Mouse (Mus musculus) adrenal gland, adult 8-10 months (tissue): ENCODE data around the gene Bivm. TPM values are rescaled to one million over a fixed set of nuclear protein-coding genes. Genes with fewer than 3 reads are reported as not detected.

Experiments
- DNase-seq: peaks from one replicate; pipeline ENCODE4 v3.0.0; 2022
- total RNA-seq, 4 experiments: library from RNA; stranded (reverse); gene quantifications; 2 replicates each; pipeline ENCODE4 v1.2.4; 2022

Gene Bivm
- total RNA-seq, result 10 to 100 TPM; 15.5 to 26.8 (median 20.7) TPM

DNA sequence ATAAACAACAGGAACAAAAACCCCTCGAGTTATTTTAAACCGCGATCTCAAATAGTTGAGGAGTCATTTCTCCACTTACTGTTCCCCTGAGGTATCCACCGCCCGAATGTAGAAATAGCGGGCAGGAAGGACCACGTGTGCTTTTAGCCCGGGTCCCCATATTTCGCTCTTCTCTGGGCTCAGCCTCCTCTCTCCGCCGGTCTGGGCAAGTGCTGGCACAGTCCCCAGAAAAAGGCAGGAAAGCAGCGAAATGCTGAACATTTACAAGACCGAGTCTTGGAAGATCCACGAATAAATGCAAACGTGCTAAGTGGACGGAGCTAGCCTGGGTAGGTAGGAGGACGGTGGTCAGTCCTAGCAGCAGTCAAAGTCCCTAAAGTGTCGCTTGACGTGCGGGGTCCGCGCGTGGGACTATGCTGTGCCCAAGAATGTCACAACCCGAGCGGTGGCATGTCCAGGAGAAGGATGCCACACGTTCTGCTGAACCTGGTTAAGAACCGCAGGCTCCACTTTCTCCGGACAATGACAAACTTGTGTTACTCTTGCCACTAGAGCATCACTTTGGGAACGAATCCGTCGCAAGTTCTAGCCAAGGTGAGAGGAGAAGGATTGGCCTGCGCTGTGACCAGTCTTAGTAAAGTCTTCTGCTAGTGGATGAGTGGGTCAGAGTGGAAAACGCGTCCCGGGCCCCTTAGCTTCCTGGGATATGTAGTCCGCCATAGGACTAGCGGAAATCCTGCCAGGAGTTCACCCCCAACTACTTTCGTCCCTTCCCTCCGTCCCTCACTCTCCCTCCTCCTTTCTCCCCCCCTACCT, at the start of gene Bivm, which contains the start of gene Kdelc1:
TSS of gene Bivm (plus strand) at position 719 of the 816 bp plus-strand sequence.
TSS of gene Kdelc1 (minus strand) at position 570 of the 816 bp plus-strand sequence.
- DNase-seq, result peak; percentile 91

DNA sequence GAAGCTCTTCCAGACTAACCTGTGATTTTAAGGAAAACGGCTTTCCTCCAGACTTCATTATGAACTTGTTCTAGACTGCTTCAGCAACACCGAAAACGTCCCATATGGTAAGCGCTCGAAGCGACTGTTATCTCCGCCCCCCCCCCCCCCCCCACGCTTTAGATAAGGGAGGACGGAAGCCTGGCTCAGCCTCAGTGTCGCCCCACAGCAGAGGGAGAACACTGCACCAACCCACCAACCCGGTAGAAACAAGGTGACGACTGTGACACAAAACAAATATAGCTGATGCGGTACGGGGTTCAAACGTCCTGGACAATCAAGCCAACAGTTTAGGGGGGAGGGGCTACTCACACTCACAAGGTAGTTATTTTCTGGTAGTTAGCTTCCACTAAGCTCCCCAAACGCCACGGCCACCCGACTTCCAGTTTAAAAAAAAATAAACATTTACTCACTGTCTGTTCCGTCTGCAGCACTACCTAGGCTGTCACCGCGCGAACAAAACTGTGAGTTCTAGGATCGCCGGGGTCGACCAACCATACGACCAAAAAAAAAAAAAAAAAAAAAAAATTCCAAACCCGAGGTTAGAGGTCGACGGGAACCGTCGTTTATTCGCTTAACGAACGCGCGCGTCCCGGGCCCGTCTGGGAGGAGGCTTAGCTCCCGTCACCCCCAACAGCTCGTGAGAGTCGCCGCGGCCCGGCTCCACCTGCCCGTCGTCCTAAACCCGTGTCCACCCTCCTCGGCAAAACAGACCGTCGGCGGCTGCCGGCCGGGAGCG, 17.1 kb upstream of the Bivm start:
- DNase-seq, result peak; percentile 12

DNA sequence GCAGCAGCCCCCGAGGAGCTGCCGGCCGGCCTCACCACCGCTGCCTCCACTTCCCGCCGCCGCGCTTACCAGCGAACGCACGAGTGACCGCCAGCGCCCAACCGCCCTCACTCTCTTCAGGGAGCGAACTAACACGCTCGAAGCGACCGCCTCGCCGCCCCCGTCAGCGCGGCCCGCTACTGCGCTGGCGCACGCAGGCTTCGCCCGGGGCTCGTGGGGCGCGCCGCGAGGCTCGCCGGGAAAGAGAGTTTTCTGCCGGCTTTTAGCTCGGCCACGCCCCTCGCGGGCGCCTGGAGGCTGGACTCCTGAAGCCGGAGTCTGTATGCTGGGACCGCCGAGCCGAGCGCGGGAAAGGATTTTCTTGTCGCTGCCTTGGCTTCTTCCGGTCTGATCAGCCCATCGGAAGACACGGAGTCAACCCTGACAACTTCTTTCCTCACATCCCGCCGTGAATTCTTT, 16.5 kb upstream of the Bivm start, which contains the start of gene Tex30:
TSS of gene Tex30 (minus strand) at position 183 of the 459 bp plus-strand sequence.
- peak; percentile 91 for DNase-seq

DNA sequence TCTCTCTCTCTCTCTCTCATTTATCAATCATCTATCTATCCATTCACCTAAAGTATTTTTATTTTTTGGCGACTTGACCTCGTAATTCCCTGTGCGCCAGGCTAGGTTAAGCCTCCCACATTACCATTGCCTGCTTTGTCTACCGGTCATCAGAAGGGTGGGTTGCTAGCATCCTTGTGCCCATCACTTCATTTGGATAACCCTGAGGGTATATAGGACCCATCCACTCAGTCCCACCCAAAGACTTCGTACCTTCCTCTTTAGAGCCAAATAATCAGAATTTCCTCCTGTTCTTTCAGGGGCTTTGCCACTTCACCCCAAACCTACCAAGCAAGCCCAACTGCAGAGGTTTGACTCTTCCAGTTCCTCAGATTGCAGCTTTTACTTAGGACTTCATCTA, 15.8 kb upstream of the Bivm start:
- DNase-seq, result no peak

DNA sequence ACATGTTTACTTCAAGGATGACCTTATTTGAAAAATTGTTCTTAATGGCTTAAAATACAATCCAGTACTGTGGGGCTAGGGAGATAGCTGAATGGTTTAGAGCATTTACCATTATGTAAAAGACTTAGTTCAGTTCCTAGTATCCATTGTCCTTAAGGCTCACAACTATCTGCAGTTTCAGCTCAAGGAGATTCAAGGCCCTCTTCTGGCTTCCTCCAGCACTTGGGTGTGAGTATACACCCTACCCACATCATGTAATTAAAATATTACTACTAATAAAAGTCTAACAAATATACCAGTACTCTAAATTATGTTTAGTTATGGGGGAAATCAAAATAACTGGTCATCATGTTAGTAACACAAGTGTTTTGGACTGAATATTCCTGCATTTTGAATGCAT, 1.2 kb upstream of the Bivm start:
- no peak for DNase-seq

DNA sequence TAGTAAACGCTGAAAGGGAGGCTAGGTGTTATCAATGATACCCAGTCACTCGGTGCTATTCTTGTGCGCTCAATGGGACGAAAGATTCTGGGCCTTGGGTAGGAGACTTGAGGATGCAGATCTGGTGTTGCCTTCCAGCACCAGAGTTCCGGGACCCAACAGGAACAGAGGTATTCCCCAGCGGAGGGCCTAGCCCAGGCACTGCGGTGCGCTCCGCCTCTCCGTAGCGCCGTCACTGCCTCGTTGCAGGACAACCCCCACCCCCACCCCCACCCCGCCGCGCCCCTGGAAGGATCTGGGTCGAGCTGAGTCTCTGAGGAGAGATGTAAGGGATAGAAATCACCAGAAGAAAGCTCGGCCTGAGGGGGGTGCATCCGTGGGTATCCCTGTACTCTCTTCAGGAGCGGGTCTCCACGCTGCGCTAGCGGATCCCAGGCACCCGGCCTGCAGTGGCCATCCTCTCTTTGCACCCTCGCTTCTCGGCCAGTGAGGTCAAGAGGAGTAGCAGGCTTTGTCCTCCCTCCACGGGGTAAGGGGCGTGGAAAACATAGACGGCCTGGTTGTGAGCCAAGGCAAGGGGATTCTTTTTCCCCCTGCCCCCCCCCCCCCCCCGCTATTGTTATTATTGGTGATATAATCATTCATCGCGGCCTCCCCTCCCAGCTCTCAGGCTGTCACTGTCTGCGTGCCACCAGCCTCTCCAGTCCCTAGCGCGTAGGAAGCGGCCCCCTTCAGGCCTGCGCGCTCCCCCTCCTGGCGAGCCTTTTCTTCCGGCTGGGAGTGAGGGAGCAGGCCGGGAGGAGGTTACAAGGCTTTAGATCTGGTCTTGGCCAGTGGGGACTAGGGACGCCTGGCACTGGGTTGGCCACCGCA, 680 bp downstream of the Bivm start:
- peak; percentile 80 for DNase-seq

DNA sequence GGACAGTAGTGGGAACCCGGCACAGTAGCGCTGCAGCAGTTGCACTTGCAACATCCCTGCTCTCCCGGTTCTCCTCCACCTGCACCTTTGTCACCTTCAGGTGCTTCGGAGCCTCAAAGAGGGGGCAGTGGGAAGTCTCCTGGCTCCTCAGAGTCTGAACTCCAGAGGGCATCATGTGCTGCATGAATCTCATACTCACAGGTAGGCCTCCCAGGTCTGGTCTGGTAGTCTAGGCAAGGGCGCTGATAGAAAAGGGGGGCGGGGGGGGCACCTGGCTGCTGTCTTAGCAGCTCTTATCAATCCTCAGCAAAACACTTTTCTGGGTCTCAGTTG, 1.3 kb downstream of the Bivm start:
- DNase-seq, result no peak

DNA sequence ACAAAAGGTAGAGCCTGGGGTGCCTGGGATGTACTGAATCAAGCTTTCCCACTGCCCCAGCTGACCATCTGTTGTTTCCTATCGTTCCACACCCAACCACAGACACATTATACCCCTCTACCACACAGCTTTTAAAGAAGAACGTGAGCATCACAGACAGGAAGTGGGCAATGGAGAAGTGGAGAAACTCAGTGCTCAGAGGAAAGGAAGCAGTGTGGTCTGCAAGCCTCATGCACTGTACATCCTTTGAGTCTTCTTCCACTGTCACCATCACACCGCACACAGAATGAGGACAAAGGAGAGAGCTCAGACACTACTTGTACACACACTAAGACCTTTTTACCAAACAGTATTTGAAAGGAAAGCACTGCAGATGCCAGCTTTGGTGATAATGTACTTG, 3.5 kb downstream of the Bivm start:
- no peak for DNase-seq

DNA sequence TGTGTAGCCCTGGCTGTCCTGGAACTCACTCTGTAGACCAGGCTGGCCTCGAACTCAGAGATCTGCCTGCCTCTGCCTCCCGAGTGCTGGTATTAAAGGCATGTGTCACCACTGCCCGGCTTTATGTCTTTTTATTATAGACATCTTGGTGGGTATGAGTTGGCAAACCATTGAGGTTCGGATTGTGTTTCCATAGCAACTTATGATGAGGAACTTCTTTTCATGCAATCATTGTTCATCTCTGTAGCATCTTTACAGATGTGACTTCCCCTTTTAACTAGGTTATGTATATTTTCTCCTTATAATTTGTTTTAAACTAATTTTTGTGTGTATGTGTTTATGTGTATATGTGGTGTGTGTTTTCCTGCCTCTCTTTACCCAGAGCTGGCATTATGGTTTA, 6.8 kb downstream of the Bivm start:
- DNase-seq, result no peak

DNA sequence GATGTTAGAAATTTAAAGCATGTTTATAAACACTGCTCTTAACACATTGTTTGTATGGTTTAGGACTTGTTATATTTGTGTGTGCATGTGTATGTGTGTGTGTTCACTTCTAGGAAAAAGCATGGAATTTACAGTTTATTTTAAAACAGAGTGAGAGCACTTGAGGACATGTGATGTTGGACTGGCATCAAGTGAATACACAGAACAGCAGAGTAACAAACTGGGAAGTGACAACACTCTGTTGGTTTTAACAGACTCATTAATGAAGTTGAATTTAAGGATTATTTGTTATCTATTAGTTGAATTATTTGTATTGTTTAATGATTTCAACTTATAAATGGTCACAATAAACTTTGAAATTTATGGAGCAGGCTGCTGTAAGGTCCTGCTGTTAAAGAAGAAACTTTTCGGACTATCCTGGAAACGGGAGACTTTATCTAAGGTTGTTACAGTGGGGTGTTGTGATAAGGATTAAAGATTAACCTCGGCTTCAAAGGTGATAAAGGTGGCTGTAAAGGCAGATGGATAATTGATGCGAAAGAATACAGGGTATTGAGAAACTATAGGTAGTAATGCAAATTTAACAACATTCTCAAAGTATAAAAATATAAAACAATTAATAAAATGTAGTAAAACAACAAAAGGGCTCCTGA, 11.3 kb downstream of the Bivm start:
- no peak for DNase-seq

DNA sequence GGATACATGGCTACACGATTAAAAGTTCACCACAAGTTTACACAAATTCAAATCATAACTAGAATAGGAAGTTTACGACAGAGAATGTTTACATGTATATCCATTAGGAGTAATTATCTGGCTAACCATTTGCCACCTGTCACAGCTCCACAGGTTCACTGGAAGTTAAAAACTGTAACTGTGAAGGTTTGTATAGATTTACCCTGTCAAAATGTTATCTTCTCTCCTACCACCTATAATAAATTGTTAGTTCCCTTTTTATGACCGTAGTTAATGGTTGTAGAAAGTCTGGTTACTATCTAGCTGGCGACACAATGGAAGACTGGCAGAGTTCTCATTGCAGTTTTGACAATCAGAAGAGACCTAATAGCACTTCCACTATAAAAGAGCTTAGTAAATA, 21.5 kb downstream of the Bivm start:
- DNase-seq, result no peak

DNA sequence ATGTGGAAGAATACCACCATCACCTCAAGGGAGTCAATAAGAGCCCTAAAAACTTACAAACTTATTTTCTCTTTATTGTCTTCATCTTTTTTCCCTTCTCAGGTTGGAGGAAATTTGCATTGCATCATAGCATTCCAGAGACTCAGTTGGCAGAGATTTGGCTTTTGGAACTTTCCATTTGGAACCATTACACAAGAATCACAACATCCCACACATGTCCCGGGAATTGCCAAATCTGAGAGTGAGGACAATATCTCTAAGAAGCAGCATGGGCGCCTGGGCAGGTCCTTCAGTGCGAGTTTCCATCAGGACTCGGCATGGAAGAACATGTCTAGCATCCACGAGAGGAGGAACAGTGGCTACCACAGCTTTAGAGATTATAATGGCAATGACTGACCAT, 24.0 kb downstream of the Bivm start:
- no peak for DNase-seq

DNA sequence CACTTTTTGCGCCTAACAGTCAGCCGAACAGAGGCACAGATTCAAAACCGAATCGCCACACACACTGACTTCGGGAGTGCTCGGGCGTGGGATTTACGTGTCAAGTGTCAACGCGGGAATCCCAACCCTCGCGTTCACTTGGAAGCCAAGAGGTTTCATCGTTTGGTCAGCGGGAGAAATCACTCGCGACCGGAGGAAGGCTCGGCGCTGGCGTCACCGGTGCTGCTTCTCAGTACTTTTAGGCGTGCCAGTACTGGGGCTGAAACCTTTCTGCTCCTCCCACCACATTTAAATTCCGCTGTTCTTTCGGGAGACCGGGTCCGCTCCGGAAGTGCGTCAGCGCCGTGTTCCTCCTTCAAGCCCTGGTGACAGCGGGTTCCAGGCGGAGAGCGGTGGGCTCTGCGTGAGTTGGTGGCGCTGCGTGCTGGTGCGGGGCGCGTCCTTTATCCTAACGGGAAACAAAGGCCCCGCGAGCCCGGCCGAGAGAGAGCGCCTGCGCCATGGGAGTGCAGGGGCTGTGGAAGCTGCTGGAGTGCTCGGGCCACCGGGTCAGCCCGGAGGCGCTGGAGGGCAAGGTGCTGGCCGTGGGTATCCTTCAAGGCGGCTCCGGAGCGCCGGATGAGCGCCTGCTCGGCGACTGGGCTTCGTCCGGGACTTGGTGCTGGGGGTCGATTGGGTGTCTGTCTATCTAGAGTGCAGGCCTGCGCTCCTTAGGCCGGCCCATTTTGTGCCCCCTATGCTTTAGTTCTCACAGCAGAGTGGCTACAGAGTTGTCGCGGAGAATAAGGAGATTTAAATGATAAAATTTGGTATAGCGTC, 29.0 kb downstream of the Bivm start, which contains the start of gene Ercc5:
TSS of gene Ercc5 (plus strand) at position 182 of the 819 bp plus-strand sequence.
- peak; percentile 90 for DNase-seq

DNA sequence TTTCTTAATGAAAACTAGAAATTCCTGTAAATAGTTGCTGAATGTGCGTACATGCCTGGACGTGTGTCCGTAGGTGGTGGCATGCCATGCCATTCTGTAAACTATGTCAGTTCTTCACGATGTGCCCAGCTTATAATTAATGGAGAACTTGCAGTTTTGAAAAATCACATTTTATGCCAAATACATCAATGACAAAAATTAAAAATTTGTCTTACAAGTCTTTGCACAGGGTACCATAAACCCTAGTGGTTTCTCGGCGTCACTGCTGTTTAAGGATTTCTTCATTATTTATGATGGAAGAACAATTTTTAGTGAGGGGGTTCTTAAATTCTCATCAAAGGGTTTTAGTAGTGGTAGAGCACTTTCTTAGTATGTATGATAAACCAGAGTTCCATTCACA, 29.9 kb downstream of the Bivm start:
- no peak for DNase-seq

DNA sequence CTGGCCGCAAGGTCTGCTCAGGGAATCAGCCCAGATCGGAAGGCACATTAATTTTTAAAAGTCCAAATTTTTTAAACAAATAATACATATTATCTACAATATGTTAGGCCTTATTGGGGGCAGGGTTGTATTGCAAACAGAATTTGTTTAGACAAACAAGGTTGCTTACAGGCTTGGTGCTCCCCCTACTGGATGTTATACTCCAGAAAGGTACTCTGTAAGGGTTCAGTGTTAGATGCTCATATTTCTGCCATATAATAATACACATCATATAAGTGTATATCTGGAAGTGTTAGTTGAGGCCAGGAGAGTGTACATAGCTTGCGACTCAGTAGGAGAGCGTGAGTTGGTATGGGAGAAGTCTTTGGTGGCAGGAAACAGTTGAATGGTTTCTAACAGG, 36.5 kb downstream of the Bivm start:
- DNase-seq, result no peak

DNA sequence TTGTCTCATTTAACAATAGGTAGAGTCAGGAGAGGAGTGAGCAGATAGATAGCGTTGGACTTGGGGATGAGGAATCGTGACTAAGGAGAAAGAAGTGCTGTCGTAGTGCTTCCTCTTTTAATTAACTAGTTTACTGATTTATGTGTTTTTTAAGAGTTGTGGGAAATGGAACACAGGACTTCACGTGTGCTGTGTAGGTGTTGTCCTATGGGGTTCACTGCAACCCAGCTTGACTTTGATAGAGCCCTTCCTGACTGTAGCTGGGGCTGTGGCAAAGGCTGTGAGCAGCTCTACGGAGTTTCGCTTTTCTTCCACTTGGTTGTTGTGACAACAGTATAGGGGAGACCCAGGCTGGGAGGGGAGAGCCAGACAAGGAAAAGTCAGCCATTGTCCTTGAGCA, 39.6 kb downstream of the Bivm start:
- DNase-seq, result no peak

DNA sequence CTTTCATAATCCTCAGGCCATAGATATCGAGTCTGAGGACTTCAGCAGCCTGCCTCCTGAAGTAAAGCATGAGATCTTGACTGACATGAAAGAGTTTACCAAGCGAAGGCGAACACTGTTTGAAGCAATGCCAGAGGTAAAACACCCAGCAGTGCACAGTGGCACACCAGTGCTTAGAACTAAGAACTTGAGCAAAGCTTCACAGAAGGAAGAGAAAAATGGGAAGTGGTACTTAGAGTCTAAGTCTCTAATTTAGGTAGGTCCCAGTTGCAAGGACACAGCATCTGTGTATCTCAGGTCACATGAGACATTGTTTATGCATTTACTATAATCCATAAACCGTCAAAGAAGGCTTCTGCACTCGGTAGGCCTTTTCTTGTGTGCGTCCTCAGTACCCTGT, 43.1 kb downstream of the Bivm start:
- DNase-seq, result no peak

DNA sequence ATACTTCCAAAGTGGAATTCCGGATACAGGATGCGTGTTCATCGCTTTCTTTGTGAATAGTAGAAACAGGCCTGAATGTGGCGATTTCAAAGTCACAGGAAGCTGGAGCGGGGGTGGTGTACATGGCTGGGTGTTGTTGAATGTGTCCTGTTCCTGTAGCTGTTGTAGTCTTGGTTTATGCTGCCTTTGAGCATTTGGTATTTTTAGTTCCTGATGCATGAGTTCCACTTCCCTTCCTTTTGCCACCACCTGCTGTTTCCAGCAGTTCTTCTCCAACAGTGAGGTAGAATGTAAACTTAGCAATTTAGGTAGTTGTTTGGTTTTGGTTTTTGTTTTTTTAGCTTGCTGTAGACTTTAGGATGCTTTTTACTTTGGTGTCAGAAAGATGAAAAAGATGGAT, 43.6 kb downstream of the Bivm start:
- no peak for DNase-seq

DNA sequence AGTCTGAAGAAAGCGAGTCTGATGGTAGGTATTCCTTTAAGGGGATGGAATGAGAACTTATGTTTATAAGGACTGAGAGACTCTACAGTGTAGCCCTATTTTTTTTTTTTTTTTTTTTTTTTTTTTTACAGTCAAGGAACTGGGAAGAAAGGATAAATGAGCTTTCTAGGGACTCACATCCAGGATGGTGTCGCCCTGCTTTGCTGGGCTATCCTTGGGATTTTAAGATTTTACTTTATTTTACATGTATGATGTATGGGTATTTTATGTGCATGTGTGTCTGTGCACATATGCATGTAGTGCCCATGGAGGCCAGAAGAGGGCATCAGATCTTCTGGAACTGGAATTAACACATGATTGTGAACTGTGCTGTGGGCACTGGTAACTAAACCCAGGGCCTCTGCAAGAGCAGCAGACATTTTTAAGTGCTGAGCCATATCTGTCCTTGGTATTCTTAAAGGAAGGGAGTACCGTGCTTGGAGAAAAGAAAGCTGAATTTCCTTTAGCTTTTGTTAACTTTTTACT, 49.2 kb downstream of the Bivm start:
- DNase-seq, result no peak

DNA sequence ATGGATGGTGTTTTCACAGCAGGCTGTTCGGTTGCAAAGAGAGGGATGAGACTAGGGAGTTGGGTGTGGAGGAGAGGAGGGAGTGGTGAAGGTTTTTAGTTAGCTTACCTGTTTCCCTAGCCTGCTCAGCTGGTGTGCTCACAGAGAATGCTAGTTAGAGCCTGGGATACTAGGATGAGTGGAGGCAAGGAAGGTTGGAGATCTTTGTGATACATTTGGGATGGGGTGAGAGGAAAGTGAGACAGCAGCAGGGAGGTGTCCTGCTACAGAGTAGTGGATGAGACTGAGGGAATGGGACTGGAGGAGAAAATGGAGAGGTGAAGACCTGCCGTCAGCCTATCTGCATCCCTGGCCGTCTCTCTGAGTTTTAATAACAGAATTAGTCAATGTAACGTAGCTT, 53.9 kb downstream of the Bivm start:
- no peak for DNase-seq

DNA sequence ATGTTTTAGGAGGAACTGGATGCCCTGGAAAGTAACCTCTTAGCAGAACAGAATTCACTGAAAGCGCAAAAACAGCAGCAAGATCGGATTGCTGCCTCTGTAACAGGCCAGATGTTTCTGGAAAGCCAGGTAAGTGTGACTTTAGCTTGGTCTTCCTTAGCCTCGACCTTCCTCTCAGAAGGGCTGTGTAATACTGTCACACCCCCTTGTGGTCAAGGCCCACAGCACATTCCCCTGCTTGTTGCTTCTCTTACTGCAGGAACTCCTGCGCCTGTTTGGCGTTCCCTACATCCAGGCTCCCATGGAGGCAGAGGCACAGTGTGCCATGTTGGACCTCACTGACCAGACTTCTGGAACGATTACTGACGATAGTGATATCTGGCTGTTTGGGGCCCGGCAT, 55.1 kb downstream of the Bivm start:
- DNase-seq, result no peak
